Mouse (Mus musculus) embryonic facial prominence, embryonic 11.5 days (tissue): ENCODE measurements around the gene Rassf2. TPM values are rescaled to one million over a fixed set of nuclear protein-coding genes. Genes with fewer than 3 reads are reported as not detected.
A peak's percentile ranks its signal among the peaks of the same experiment; 100 is the strongest.

Experiments
- ATAC-seq: fragments of 200-750 bp; cut with Nextera tagmentation; replicated peaks from 2 replicates; pipeline ENCODE4 v1.8.0; 2017; ENCODE audit warnings: low read depth; ENCODE audit not compliant: insufficient number of reproducible peaks, low FRiP score, low TSS enrichment
- DNase-seq: peaks from one replicate; pipeline ENCODE4 v3.0.0-alpha.2; 2015; ENCODE audit warnings: low spot score
- H3K27ac ChIP-seq: fragments of 300-500 bp; sonication (generic); replicated peaks from 2 replicates; pipeline ENCODE4 v1.5.1; 2014; ENCODE audit warnings: mild to moderate bottlenecking, low read depth, low read length, control low read depth
- H3K27me3 ChIP-seq: fragments of 300-500 bp; sonication (generic); 2 replicates; pipeline ENCODE4 v1.6.1; 2014; ENCODE audit warnings: mild to moderate bottlenecking, low read length, moderate library complexity, mixed read lengths; ENCODE audit not compliant: control insufficient read depth, insufficient read depth
- H3K36me3 ChIP-seq: fragments of 300-500 bp; sonication (generic); replicated peaks from 2 replicates; pipeline ENCODE4 v1.6.1; 2014; ENCODE audit warnings: low read depth, mild to moderate bottlenecking, low read length, moderate library complexity, mixed read lengths; ENCODE audit not compliant: control insufficient read depth, insufficient read depth
- H3K4me1 ChIP-seq: fragments of 300-500 bp; sonication (generic); 2 replicates; pipeline ENCODE4 v1.6.1; 2014; ENCODE audit warnings: low read length, mixed read lengths; ENCODE audit not compliant: control insufficient read depth, insufficient read depth
- H3K4me2 ChIP-seq: fragments of 300-500 bp; sonication (generic); 2 replicates; pipeline ENCODE4 v1.6.1; 2014; ENCODE audit warnings: low read depth, mild to moderate bottlenecking, control low read depth, low read length, moderate library complexity
- H3K4me3 ChIP-seq: fragments of 300-500 bp; sonication (generic); 2 replicates; pipeline ENCODE4 v1.5.1; 2014; ENCODE audit warnings: low read depth, low read length, control low read depth
- H3K9ac ChIP-seq: fragments of 300-500 bp; sonication (generic); replicated peaks from 2 replicates; pipeline ENCODE4 v1.6.1; 2014; ENCODE audit warnings: mild to moderate bottlenecking, control low read depth, low read length
- H3K9me3 ChIP-seq: fragments of 300-500 bp; sonication (generic); replicated peaks from 2 replicates; pipeline ENCODE4 v1.6.1; 2016; ENCODE audit warnings: mild to moderate bottlenecking, low read length, inconsistent platforms, mixed read lengths; ENCODE audit not compliant: control insufficient read depth
- WGBS: fragments of 180-500 bp; shearing (Covaris S2); extraction: QIAGEN DNeasy Blood & Tissue Kit; methylation state at CpG from one replicate; pipeline ENCODE4 v1.1.7; 2014; 5-methylcytosine and 5-hydroxymethylcytosine counted together
- polyA plus RNA-seq: library from polyadenylated mRNA; unstranded; fragments of >200 nt; fragmentation: Nextera tagmentation; extraction: Ambion mirVana; gene quantifications from 2 replicates; pipeline ENCODE4 v1.2.1, GENCODE M21; 2014

Rassf2 gene
- polyA plus RNA-seq, 1 experiment from 2014 or later: 9.5 TPM

DNA sequence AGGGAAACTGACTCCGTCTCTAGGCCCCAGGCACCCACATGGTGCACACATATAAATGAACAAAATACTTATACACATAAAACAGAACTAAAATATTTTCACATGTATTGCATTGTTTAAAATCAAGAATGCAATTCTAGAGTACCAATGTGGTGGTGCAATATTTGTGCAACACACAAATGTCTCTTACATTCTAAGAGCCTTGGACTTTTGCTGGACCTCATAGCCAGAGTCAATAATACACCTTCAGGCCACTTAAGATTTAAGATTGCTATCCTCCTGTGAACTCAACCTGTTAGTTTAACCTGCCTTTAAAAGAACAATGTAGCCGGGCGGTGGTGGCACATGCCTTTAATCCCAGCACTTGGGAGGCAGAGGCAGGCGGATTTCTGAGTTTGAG, 16.6 kb upstream of the Rassf2 start:
- H3K4me3 ChIP-seq: no peak overlapping the region
- no peak overlapping the region for H3K9ac ChIP-seq
- ATAC-seq: no peak
- H3K36me3 ChIP-seq: no peaks in the 10 kb centered on the region
- DNase-seq: no peak
- no peaks in the 10 kb centered on the region; the same call in 1 of the 2 replicates for H3K4me1 ChIP-seq
- 88% methylated on average over 4 of the region's 4 CpGs for WGBS
- H3K27ac ChIP-seq: no peak overlapping the region
- H3K4me2 ChIP-seq: no peak overlapping the region
- H3K27me3 ChIP-seq: no peaks in the 10 kb centered on the region
- H3K9me3 ChIP-seq: no peaks in the 10 kb centered on the region

DNA sequence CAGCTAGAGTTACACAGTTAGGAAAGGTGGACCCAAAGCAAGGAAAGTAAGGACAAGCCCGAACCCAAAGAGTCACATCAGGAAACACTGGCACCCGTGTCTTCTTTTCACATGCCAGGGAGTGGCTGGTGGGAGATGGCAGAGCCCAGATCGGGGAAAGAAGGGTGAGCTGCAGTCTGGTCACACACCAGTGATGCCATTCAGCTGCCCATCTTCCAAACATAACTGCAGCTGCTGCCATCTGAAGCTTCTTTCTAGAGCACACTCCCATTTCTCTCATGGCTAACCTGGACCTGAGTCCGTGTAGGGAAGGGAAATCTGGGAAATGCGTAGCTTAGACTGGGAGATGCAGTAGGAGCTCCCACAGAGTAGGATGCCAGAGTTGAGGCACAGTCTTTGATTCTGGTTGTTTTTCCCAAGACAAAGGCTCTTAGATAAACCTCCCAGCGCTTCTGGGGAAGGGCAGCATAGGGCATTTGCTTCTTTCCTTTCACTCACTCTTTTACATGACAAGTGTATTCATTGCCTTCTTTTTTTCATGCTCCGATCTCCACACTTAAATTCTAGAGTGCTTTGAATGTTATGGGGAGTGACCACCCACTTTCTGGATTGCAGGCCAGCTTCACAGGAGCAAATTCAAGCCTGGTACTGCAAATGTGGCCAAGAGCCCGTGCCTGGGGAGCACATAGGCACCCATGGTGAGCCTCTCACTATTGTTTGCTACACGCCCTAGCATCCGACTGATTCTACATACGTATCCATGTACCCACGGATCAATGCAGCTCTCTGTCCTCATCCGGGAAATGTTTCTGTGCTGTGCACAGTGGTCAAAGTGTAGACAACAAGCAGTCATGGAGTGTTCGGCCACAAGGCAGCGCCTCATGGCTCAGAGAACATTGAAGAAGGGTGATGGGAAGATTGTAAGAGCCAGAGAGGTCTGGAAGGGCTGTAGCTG, 14.5 kb upstream of the Rassf2 start:
- Histone ChIP-seq H3K4me1 (no peaks in the 10 kb centered on the region; the same call in 1 of the 2 replicates), H3K36me3 (no peaks in the 10 kb centered on the region), H3K27ac (no peak overlapping the region), H3K9ac (no peak overlapping the region), H3K9me3 (no peaks in the 10 kb centered on the region), H3K4me2 (no peak overlapping the region), H3K27me3 (no peaks in the 10 kb centered on the region), H3K4me3 (no peak overlapping the region)
- no peak for ATAC-seq
- 70% methylated on average over 15 of the region's 15 CpGs for WGBS
- DNase-seq: no peak

DNA sequence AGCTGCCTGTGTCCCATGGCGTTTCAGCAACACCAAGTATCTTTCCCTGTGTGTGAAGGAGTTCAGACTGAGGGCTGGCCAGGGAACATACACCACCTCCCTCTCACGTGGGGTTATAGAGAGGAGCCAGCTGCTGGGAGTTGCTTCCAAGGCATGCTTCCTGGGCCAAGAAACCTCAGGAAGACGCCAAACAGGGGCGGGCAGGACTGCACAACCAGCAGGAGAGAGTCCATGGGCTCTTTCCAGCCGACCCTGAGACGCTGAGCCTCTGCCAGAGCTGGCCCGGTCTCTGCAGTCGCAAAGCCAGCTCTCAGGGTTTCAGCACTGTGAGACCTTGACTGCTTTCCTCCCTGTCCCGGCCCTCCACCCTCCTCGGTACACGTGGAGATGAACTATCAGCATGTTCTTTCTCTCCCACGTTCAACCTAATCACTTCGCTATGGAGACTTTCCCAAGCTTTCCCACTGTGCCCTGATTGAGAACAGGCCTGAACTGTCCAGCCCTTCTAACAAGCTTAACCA, 13.1 kb upstream of the Rassf2 start:
- ATAC-seq: peak; percentile 65
- Histone ChIP-seq H3K36me3 (no peaks in the 10 kb centered on the region), H3K9ac (no peak overlapping the region; the same call in 1 of the 2 replicates), H3K27ac (peak overlapping the region; percentile 41; the same call in 1 of the 2 replicates), H3K4me1 (no peaks in the 10 kb centered on the region; the same call in 1 of the 2 replicates), H3K27me3 (no peaks in the 10 kb centered on the region), H3K4me2 (peak overlapping the region; percentile 2; the same call in 1 of the 2 replicates), H3K4me3 (no peak overlapping the region), H3K9me3 (no peaks in the 10 kb centered on the region)
- 24% methylated on average over 13 of the region's 13 CpGs for WGBS
- DNase-seq: peak; percentile 75

DNA sequence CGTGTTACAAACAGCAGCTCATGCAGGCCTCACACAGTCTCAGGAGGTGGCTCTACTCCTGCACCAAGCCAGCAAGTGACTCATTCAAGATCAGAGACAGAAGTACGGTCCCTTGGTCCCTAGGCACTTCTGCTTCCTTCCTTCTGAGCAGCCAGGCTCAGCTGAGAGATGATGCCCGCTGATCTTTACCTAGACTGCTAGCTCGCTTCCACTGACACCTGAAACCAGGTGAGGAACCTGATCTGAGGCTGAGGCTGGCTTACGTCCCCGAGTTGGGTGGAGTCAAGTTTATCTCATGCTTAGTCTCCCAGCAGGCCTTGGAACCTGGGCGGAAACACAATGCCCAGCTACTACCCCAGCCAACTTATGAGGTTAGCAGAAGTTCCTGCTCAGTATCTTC, 9.8 kb upstream of the Rassf2 start:
- no peak for ATAC-seq
- 52% methylated on average over 7 of the region's 7 CpGs for WGBS
- no peak overlapping the region for H3K4me2 ChIP-seq
- H3K27ac ChIP-seq: no peak overlapping the region
- H3K27me3 ChIP-seq: no peaks in the 10 kb centered on the region
- no peaks in the 10 kb centered on the region for H3K36me3 ChIP-seq
- H3K9me3 ChIP-seq: no peaks in the 10 kb centered on the region
- H3K4me1 ChIP-seq: no peaks in the 10 kb centered on the region; the same call in 1 of the 2 replicates
- no peak overlapping the region for H3K9ac ChIP-seq
- DNase-seq: no peak
- H3K4me3 ChIP-seq: no peak overlapping the region

DNA sequence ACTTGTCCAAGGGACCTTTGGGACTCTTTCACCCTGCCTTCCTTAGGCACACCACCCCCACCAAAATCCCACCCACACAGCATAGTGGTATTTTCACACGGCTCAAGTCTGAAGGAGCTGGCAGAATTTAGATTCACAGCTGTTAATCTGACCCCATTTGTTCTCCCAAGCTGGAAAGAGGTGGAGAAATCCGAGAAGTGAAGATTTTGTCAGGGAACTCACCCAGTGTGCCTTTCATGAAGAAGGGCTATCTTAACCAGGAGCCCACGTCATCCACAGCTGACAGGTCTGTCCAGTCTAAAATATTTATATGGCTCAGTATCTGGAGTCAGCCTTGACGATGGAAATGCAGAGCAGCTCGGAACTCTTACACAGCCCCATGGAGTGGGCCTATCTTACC, 6.3 kb upstream of the Rassf2 start:
- Histone ChIP-seq H3K36me3 (no peaks in the 10 kb centered on the region), H3K4me2 (no peak overlapping the region), H3K9ac (no peak overlapping the region), H3K9me3 (no peaks in the 10 kb centered on the region), H3K27me3 (peaks cover under 1% of the 10 kb centered on the region; the same call in 1 of the 2 replicates), H3K4me3 (no peak overlapping the region), H3K4me1 (no peaks in the 10 kb centered on the region), H3K27ac (no peak overlapping the region)
- 77% methylated on average over 5 of the region's 5 CpGs for WGBS
- ATAC-seq: no peak
- DNase-seq: no peak

DNA sequence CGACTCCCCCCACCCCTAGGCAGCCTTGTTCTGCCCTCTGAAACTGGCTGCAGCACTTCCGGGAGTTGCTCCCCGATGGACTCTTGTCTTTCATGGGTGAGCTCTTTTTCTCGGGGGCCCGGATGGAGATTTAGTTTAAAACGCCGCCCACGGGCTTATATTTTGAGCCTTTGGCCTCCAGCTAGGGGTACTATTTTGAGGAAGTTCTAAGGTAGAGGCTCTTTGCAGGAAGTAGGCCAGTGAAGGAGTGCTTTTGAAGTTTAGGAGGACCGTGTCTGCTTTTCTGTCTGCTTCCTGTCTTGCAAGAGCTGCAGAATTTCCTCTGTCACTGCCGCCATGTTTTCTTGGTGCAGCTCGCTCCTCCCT, 5.4 kb upstream of the Rassf2 start:
- ATAC-seq: no peak
- H3K9ac ChIP-seq: no peak overlapping the region
- H3K4me2 ChIP-seq: no peak overlapping the region
- peaks cover 3% of the 10 kb centered on the region; the same call in 1 of the 2 replicates for H3K27me3 ChIP-seq
- H3K27ac ChIP-seq: no peak overlapping the region; the same call in 1 of the 2 replicates
- H3K4me3 ChIP-seq: no peak overlapping the region
- H3K4me1 ChIP-seq: peaks cover 3% of the 10 kb centered on the region; the same call in 1 of the 2 replicates
- no peaks in the 10 kb centered on the region for H3K36me3 ChIP-seq
- H3K9me3 ChIP-seq: no peaks in the 10 kb centered on the region
- 60% methylated on average over 11 of the region's 11 CpGs for WGBS
- DNase-seq: no peak

DNA sequence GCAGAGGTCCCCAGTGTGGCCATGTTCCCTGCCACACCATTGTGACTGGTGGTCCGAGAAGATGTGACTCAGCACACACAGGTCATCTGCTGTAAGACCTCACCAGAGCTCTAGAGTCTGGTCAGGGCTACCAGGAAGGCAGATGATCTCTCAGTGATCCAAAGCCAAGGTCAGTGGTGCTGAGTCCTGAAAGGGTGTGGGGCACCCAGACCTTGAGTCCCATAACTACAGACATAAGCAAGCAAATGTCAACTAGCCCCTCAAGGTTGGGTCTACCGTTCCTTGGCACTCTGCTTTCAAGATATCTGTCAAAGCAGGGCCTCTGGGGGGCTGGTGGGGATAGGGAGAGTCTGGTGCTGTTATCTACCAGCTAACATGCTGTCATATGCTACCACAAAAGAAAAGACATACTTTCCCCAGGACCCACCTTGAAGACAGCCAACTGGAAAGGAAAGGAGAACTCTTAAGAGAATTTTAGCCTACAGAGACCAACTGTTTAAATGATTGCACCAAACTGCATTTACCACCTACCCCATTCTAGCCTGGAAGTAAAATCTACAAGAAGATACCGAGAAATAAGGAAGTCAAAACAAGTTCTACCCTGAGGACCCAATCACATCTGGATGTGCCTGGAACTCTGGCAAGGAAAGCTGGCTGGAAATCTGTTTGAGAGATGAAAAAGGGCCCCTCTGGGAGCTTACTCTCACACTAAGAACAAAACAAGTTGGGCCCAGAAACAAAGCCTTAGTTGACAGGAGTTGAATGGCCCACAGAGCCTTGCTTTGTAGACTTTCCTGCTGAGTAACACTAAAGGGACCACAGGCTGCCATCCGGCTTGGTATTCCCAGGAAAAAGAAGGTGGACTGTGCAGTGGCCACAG, 4.8 kb upstream of the Rassf2 start:
- Histone ChIP-seq H3K27me3 (peaks cover 3% of the 10 kb centered on the region; the same call in 1 of the 2 replicates), H3K4me3 (no peak overlapping the region), H3K4me2 (no peak overlapping the region), H3K36me3 (no peaks in the 10 kb centered on the region), H3K27ac (no peak overlapping the region; the same call in 1 of the 2 replicates), H3K9me3 (no peaks in the 10 kb centered on the region), H3K4me1 (peaks cover 3% of the 10 kb centered on the region; the same call in 1 of the 2 replicates), H3K9ac (no peak overlapping the region)
- ATAC-seq (no peak), DNase-seq (no peak)
- WGBS: 55% methylated on average over 4 of the region's 4 CpGs
